Mouse (Mus musculus): ENCODE data around the gene Arg1.

DNA sequence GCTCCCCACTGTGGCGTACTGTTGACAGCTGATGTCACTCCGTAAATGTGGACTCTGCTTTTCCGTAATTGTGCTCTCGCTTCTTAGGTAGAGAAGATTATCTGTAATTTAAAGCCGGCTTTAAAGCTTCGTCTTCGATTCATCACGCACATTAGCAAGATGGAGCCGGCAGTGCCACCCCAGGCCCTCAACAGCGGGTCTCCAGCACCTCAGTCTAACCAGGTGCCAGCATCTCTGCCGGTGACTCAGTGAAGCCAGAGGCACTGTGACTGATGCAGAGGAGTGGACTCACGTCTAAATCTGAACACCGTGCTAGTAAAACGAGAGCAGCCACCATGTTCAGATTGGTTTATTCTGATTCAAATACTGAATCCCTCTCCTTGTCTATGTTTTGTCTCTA lies 14.7 kb downstream of the Arg1 start:
- TF ChIP-seq CTCF (IDR thresholded peaks at IDR 0.05; ENCODE audit: low read depth) = no peak
- no peak for TF ChIP-seq EP300 (optimal IDR thresholded peaks at IDR 0.05)
